Mouse (Mus musculus) kidney, postnatal 10 days (tissue): ENCODE measurements at regions not wholly inside any gene's neighbourhood (a gene's known extent, or its start where the extent isn't known, plus 50 kb on each side); places are given as distances from the start of the nearest gene placed in this dataset.

Experiments
- DNase-seq: peaks from one replicate; pipeline ENCODE4 v3.0.0; 2021; ENCODE audit warnings: mixed read lengths

GRCm38 (mm10) chr2:173456083-173456482, 66.3 kb upstream of the 1700021F07Rik start:
- peak; percentile 10 for DNase-seq

- DNase-seq: peak; percentile 12
Observed at GRCm38 (mm10) chr2:173456924-173457623, 65.3 kb upstream of the 1700021F07Rik start.

- peak; percentile 6 for DNase-seq
Observed at GRCm38 (mm10) chr2:173457624-173458320, 64.6 kb upstream of the 1700021F07Rik start.

- peak; percentile 3 for DNase-seq
Observed at GRCm38 (mm10) chr2:173458861-173459260, 63.5 kb upstream of the 1700021F07Rik start.

GRCm38 (mm10) chr2:173463313-173463712, 59.1 kb upstream of the 1700021F07Rik start:
- DNase-seq: peak; percentile 2

GRCm38 (mm10) chr2:173464562-173464961, 57.8 kb upstream of the 1700021F07Rik start:
- DNase-seq: no peak

GRCm38 (mm10) chr2:173465006-173465620, 57.3 kb upstream of the 1700021F07Rik start:
- DNase-seq: no peak

GRCm38 (mm10) chr2:173468136-173468535, 54.2 kb upstream of the 1700021F07Rik start:
- no peak for DNase-seq

- no peak for DNase-seq
Observed at GRCm38 (mm10) chr2:173469756-173470155, 52.6 kb upstream of the 1700021F07Rik start.
